27 mouse cellular contexts compared by ENCODE assay signal in genomic region chr13:73141302-73141701, GRCm38 (mm10).
DNase-seq lines count a peak whose midpoint lies in the region; ATAC-seq and TF ChIP-seq lines count a peak whose summit lies in the region.
"Had no signal": no experiment of that assay in that cellular context is flagged by ENCODE, and none has a peak within 500 bp of the region (broad histone marks: within the 10 kb centered on the region; RNA-seq: fewer than 3 reads in every experiment).

No protein-coding gene starts in this region.

- WGBS in forebrain, embryonic 14.5 days = 69% methylated on average over 2 of the region's 2 CpGs
- 95% methylated on average over 2 of the region's 2 CpGs for WGBS in forebrain, embryonic 10.5 days
- 54% methylated on average over 2 of the region's 2 CpGs for WGBS in forebrain, postnatal 0 days

- no peaks in the 10 kb centered on the region for H3K4me1 ChIP-seq in forebrain, embryonic 14.5 days (ENCODE audit: control insufficient read depth, insufficient read depth, low read length)
- H3K4me1 ChIP-seq in forebrain, embryonic 10.5 days = no peaks in the 10 kb centered on the region
- no peaks in the 10 kb centered on the region for H3K4me1 ChIP-seq in forebrain, postnatal 0 days (ENCODE audit: insufficient read depth)
- H3K4me1 ChIP-seq: heart, embryonic 12.5 days; heart, embryonic 15.5 days had no signal

- no peak overlapping the region for H3K27ac ChIP-seq in forebrain, embryonic 14.5 days (ENCODE audit: low read depth, low read length)
- no peak overlapping the region for H3K27ac ChIP-seq in forebrain, embryonic 10.5 days
- H3K27ac ChIP-seq in layer of hippocampus, adult 2 months = no peak overlapping the region
- no peak overlapping the region for H3K27ac ChIP-seq in forebrain, postnatal 0 days (ENCODE audit: low read depth, low read length)
- H3K27ac ChIP-seq: heart, embryonic 15.5 days; hindbrain, embryonic 14.5 days; hindbrain, postnatal 0 days had no signal

- peak; percentile 83 for DNase-seq in forebrain, embryonic 14.5 days (ENCODE audit: low spot score)
- no peak for DNase-seq in forebrain, embryonic 10.5 days (ENCODE audit: extremely low spot score, low spot score)
- DNase-seq in layer of hippocampus, adult 2 months (ENCODE audit: low spot score in 2 of 2) = peak; percentile 22 to 30
- DNase-seq in layer of hippocampus, postnatal 25 days (ENCODE audit: extremely low spot score in 1 of 2, low spot score in 1 of 2) = no peak
- peak; percentile 25 for DNase-seq in forebrain, postnatal 0 days
- DNase-seq in heart, postnatal 25 days (ENCODE audit: low spot score) = no peak
- DNase-seq: adrenal gland, postnatal 10 days; adrenal gland, postnatal 36 days; B cell, adult 2 months; cerebellum, adult 18-20 months; cerebellum, adult 9-10 months; cerebellum, postnatal 14 days; gastrocnemius, postnatal 10 days; gastrocnemius, postnatal 36 days; heart, postnatal 10 days; heart, postnatal 4 days; kidney, adult 18-20 months had no signal

- H3K9ac ChIP-seq in forebrain, embryonic 14.5 days (ENCODE audit: low read length) = no peak overlapping the region
- H3K9ac ChIP-seq in forebrain, postnatal 0 days = no peak overlapping the region
- H3K9ac ChIP-seq: heart, embryonic 12.5 days; heart, embryonic 15.5 days; hindbrain, embryonic 14.5 days had no signal

- no peaks in the 10 kb centered on the region for H3K27me3 ChIP-seq in forebrain, embryonic 14.5 days (replicated peaks; ENCODE audit: control insufficient read depth, insufficient read depth, low read length)
- H3K27me3 ChIP-seq in forebrain, embryonic 10.5 days (ENCODE audit: poor library complexity, severe bottlenecking) = no peaks in the 10 kb centered on the region
- no peaks in the 10 kb centered on the region for H3K27me3 ChIP-seq in forebrain, postnatal 0 days (ENCODE audit: insufficient read depth, low read length)
- H3K27me3 ChIP-seq: CH12.LX; heart, embryonic 12.5 days; heart, embryonic 15.5 days had no signal

- ATAC-seq in forebrain, embryonic 14.5 days = peak; percentile 75; the same call in 1 of the 2 replicates
- no peak; the same call in 1 of the 2 replicates for ATAC-seq in forebrain, postnatal 0 days
- ATAC-seq in erythroid progenitor cell, adult 5-6 weeks (replicated peaks; ENCODE audit: low FRiP score, poor library complexity, severe bottlenecking) = no peak
- ATAC-seq: hindbrain, postnatal 0 days; inflammation-experienced regulatory T-cells, adult 6 months; intestine, embryonic 16.5 days; Patski had no signal

- H3K36me3 ChIP-seq in forebrain, embryonic 14.5 days (ENCODE audit: control insufficient read depth, insufficient read depth, low read length) = no peaks in the 10 kb centered on the region
- H3K36me3 ChIP-seq in forebrain, embryonic 10.5 days (replicated peaks) = no peaks in the 10 kb centered on the region
- H3K36me3 ChIP-seq in forebrain, postnatal 0 days (ENCODE audit: insufficient read depth) = no peaks in the 10 kb centered on the region
- H3K36me3 ChIP-seq: G1E; heart, embryonic 12.5 days; heart, embryonic 15.5 days had no signal

- no peaks in the 10 kb centered on the region for H3K9me3 ChIP-seq in forebrain, embryonic 14.5 days (replicated peaks; ENCODE audit: control insufficient read depth, low read length)
- H3K9me3 ChIP-seq in forebrain, embryonic 10.5 days = peaks cover 4% of the 10 kb centered on the region; the same call in 1 of the 2 replicates
- no peaks in the 10 kb centered on the region for H3K9me3 ChIP-seq in forebrain, postnatal 0 days (ENCODE audit: low read length)
- H3K9me3 ChIP-seq: heart, embryonic 12.5 days had no signal

- no peak overlapping the region for H3K4me3 ChIP-seq in forebrain, embryonic 14.5 days (ENCODE audit: low read depth, low read length)
- no peak overlapping the region for H3K4me3 ChIP-seq in forebrain, embryonic 10.5 days
- H3K4me3 ChIP-seq in layer of hippocampus, adult 2 months = no peak overlapping the region
- H3K4me3 ChIP-seq in forebrain, postnatal 0 days (ENCODE audit: low read depth, low read length) = no peak overlapping the region
- H3K4me3 ChIP-seq: heart, embryonic 12.5 days; heart, embryonic 15.5 days had no signal

- no peak overlapping the region for H3K4me2 ChIP-seq in forebrain, embryonic 14.5 days (ENCODE audit: low read length)
- H3K4me2 ChIP-seq in forebrain, postnatal 0 days (ENCODE audit: low read depth) = no peak overlapping the region
- H3K4me2 ChIP-seq: heart, embryonic 12.5 days; heart, embryonic 15.5 days; hindbrain, embryonic 14.5 days had no signal

- intact Hi-C loops in heart, postnatal 25 days (cut with DNase I) = no loop called here

- no peak for TF ChIP-seq CTCF in layer of hippocampus, adult 2 months (conservative IDR thresholded peaks at IDR 0.05)
- TF ChIP-seq CTCF in forebrain, postnatal 0 days (IDR thresholded peaks at IDR 0.05; ENCODE audit: low read depth) = no peak

Comparison
In these comparisons a context has a peak if more than half of its experiments do, and no peak if none do; other contexts are left out.
1. DNase-seq: peak in forebrain, embryonic 14.5 days (single experiment), layer of hippocampus, adult 2 months (2 of 2) and forebrain, postnatal 0 days (single experiment); none in forebrain, embryonic 10.5 days (single experiment), layer of hippocampus, postnatal 25 days (0 of 2) and heart, postnatal 25 days (single experiment).